7 mouse cellular contexts compared by ENCODE assay signal in the genomic region with DNA sequence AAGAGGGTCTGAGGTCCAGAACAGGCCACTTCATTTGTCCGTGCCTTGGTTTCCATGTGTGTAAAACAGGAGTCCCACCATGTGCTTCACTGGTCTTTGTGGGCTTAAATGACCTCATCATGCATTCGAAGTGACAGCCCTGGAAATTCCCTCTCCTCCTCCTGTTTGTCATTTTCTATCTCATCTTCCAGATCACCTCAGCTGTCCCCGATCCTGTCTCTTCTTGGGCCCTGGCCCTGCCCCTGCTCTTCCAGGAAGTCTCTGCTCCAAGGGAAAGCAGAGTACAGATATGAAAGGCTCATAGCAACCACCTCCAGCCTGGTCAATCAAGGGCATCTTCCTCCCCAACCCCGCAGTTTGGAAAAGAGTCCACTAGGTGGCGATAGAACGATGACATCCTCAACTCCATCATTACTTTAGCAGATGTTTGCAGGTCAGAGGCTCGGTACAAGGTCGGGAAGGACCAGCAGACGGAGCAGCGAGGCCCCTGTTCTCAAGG. TPM values are rescaled to one million over a fixed set of nuclear protein-coding genes. Genes with fewer than 3 reads are reported as not detected.
A peak's percentile ranks its signal among the peaks of the same experiment; 100 is the strongest.
DNase-seq lines count a peak whose midpoint lies in the region; ATAC-seq and TF ChIP-seq lines count a peak whose summit lies in the region.

No protein-coding gene starts in this region.

- H3K27ac ChIP-seq in liver, embryonic 11.5 days (ENCODE audit: low read depth, low read length) = no peak overlapping the region
- no peak overlapping the region for H3K27ac ChIP-seq in bone marrow macrophage, adult 2 months (ENCODE audit: insufficient read depth, low read depth, low read length)
- H3K27ac ChIP-seq in lung, postnatal 0 days (ENCODE audit: low read length) = no peak overlapping the region

- peak; percentile 52 for DNase-seq in liver
- DNase-seq in liver, embryonic 11.5 days (ENCODE audit: low spot score) = no peak
- DNase-seq in MEL-GATA-1-ER (ENCODE audit: extremely low read depth, low read depth) = peak; percentile 51
- DNase-seq in gastrocnemius, postnatal 10 days = peak; percentile 62
- DNase-seq in lung, postnatal 0 days (ENCODE audit: low spot score) = peak; percentile 53
- peak; percentile 64 to 83 for DNase-seq in spleen, postnatal 4 days (ENCODE audit: low spot score in 2 of 2)

- TF ChIP-seq EP300 in lung, postnatal 0 days (IDR thresholded peaks at IDR 0.05) = no peak

- ATAC-seq in liver, embryonic 11.5 days (replicated peaks; ENCODE audit: low FRiP score) = no peak
- ATAC-seq in lung, postnatal 0 days = peak; percentile 33

- no peaks in the 10 kb centered on the region for H3K36me3 ChIP-seq in liver, embryonic 11.5 days (ENCODE audit: control insufficient read depth, insufficient read depth, low read length)
- H3K36me3 ChIP-seq in lung, postnatal 0 days (ENCODE audit: insufficient read depth, low read length) = no peaks in the 10 kb centered on the region

- no peak overlapping the region for H3K4me2 ChIP-seq in liver, embryonic 11.5 days
- no peak overlapping the region for H3K4me2 ChIP-seq in lung, postnatal 0 days (replicated peaks; ENCODE audit: low read depth, low read length)

- peaks cover 5% of the 10 kb centered on the region; the same call in 1 of the 2 replicates for H3K4me1 ChIP-seq in liver, embryonic 11.5 days (replicated peaks; ENCODE audit: control insufficient read depth, insufficient read depth, low read length)
- no peaks in the 10 kb centered on the region for H3K4me1 ChIP-seq in bone marrow macrophage, adult 2 months (ENCODE audit: control insufficient read depth, insufficient read depth, low read length)
- no peaks in the 10 kb centered on the region for H3K4me1 ChIP-seq in lung, postnatal 0 days (ENCODE audit: insufficient read depth, low read depth, low read length)

- no peaks in the 10 kb centered on the region for H3K9me3 ChIP-seq in liver, embryonic 11.5 days (ENCODE audit: control insufficient read depth, low read length)
- H3K9me3 ChIP-seq in lung, postnatal 0 days (ENCODE audit: low read length) = no peaks in the 10 kb centered on the region

- TF ChIP-seq CTCF in bone marrow macrophage, adult 2 months (IDR thresholded peaks at IDR 0.05; ENCODE audit: low read depth, low read length) = peak; percentile 74
- TF ChIP-seq CTCF in lung, postnatal 0 days (IDR thresholded peaks at IDR 0.05) = peak; percentile 86

- no peaks in the 10 kb centered on the region for H3K27me3 ChIP-seq in liver, embryonic 11.5 days (replicated peaks; ENCODE audit: control insufficient read depth, insufficient read depth, low read length)
- H3K27me3 ChIP-seq in lung, postnatal 0 days (replicated peaks; ENCODE audit: insufficient read depth, low read length) = no peaks in the 10 kb centered on the region

- no peak for TF ChIP-seq POLR2A in bone marrow macrophage, adult 2 months (IDR thresholded peaks at IDR 0.05; ENCODE audit: borderline replicate concordance, low read depth, low read length)

- WGBS in liver, embryonic 11.5 days = 23% methylated on average over 10 of the region's 10 CpGs
- 20% methylated on average over 10 of the region's 10 CpGs for WGBS in lung, postnatal 0 days

- no peak overlapping the region for H3K4me3 ChIP-seq in liver, embryonic 11.5 days (ENCODE audit: low read depth, low read length)
- H3K4me3 ChIP-seq in bone marrow macrophage, adult 2 months (ENCODE audit: insufficient read depth, low read length) = no peak overlapping the region
- H3K4me3 ChIP-seq in lung, postnatal 0 days (ENCODE audit: low read depth, low read length) = no peak overlapping the region

- H3K9ac ChIP-seq in liver, embryonic 11.5 days (ENCODE audit: low read depth, low read length) = no peak overlapping the region
- no peak overlapping the region for H3K9ac ChIP-seq in lung, postnatal 0 days (replicated peaks; ENCODE audit: low read depth)

RNA-seq across cellular contexts. Expression of gene Grhpr, which starts 10.5 kb away (rescaled TPM):
- 128 and 139 TPM in 2 replicates for polyA plus RNA-seq in liver, embryonic 11.5 days (2014; fragmentation: Nextera tagmentation; extraction: Ambion mirVana)
- 3.6 and 5.3 TPM in 2 replicates for polyA plus RNA-seq in bone marrow macrophage, adult 2 months (2012; ENCODE audit: insufficient read depth, insufficient read length, missing spikeins)
- total RNA-seq in gastrocnemius, postnatal 10 days (2021) = 10 to 100 TPM; 31.6 to 33.7 TPM
- polyA plus RNA-seq in lung, postnatal 0 days (2015; fragmentation: Nextera tagmentation; extraction: Ambion mirVana) = 30.9 and 33.2 TPM in 2 replicates

RNA-seq across cellular contexts. Expression of gene Zbtb5, which starts 41.6 kb away (rescaled TPM):
- polyA plus RNA-seq in liver, embryonic 11.5 days (2014; fragmentation: Nextera tagmentation; extraction: Ambion mirVana) = 12.7 and 14.7 TPM in 2 replicates
- 7.3 and 8.4 TPM in 2 replicates for polyA plus RNA-seq in bone marrow macrophage, adult 2 months (2012; ENCODE audit: insufficient read depth, insufficient read length, missing spikeins)
- 1 to 10 TPM; 8.2 to 9.3 TPM for total RNA-seq in gastrocnemius, postnatal 10 days (2021)
- polyA plus RNA-seq in lung, postnatal 0 days (2015; fragmentation: Nextera tagmentation; extraction: Ambion mirVana) = 10.3 and 11.7 TPM in 2 replicates

RNA-seq across cellular contexts. Expression of gene Polr1e, which starts 47.7 kb away (rescaled TPM):
- 58.6 and 58.8 TPM in 2 replicates for polyA plus RNA-seq in liver, embryonic 11.5 days (2014; fragmentation: Nextera tagmentation; extraction: Ambion mirVana)
- polyA plus RNA-seq in bone marrow macrophage, adult 2 months (2012; ENCODE audit: insufficient read depth, insufficient read length, missing spikeins) = 5.9 and 7.9 TPM in 2 replicates
- total RNA-seq in gastrocnemius, postnatal 10 days (2021) = 1 to 10 TPM; 6.7 to 8.2 TPM
- 13.1 and 15.3 TPM in 2 replicates for polyA plus RNA-seq in lung, postnatal 0 days (2015; fragmentation: Nextera tagmentation; extraction: Ambion mirVana)
